Mouse (Mus musculus) limb, embryonic 13.5 days (tissue): ENCODE measurements around the gene Hnf1b. TPM values are rescaled to one million over a fixed set of nuclear protein-coding genes. Genes with fewer than 3 reads are reported as not detected.

Experiments
- ATAC-seq: fragments of 200-750 bp; cut with Nextera tagmentation; 2 replicates; pipeline ENCODE4 v1.8.0; 2017; ENCODE audit warnings: low read depth, moderate number of reproducible peaks, moderate TSS enrichment; ENCODE audit not compliant: low FRiP score
- H3K27ac ChIP-seq: fragments of 300-500 bp; sonication (generic); 2 replicates; pipeline ENCODE4 v1.5.1; 2015; ENCODE audit warnings: inconsistent platforms, mild to moderate bottlenecking, moderate library complexity
- H3K27me3 ChIP-seq: fragments of 300-500 bp; sonication (generic); 2 replicates; pipeline ENCODE4 v1.6.1; 2015; ENCODE audit warnings: mild to moderate bottlenecking, inconsistent platforms
- H3K36me3 ChIP-seq: fragments of 300-500 bp; sonication (generic); 2 replicates; pipeline ENCODE4 v1.6.1; 2015; ENCODE audit warnings: inconsistent platforms, mild to moderate bottlenecking, moderate library complexity
- H3K4me1 ChIP-seq: fragments of 300-500 bp; sonication (generic); 2 replicates; pipeline ENCODE4 v1.6.1; 2015; ENCODE audit warnings: inconsistent platforms
- H3K4me2 ChIP-seq: fragments of 300-500 bp; sonication (generic); replicated peaks from 2 replicates; pipeline ENCODE4 v1.6.1; 2015; ENCODE audit warnings: inconsistent platforms, mild to moderate bottlenecking, moderate library complexity
- H3K4me3 ChIP-seq: fragments of 300-500 bp; sonication (generic); 2 replicates; pipeline ENCODE4 v1.5.1; 2015; ENCODE audit warnings: moderate library complexity, mild to moderate bottlenecking, inconsistent platforms
- H3K9ac ChIP-seq: fragments of 300-500 bp; sonication (generic); 2 replicates; pipeline ENCODE4 v1.6.1; 2015; ENCODE audit warnings: mild to moderate bottlenecking, inconsistent platforms
- H3K9me3 ChIP-seq: fragments of 300-500 bp; sonication (generic); 2 replicates; pipeline ENCODE4 v1.6.1; 2016; ENCODE audit warnings: inconsistent platforms
- whole genome bisulfite sequencing: fragments of 180-500 bp; shearing (Covaris S2); methylation state at CpG from one replicate; pipeline ENCODE4 v1.1.7; 2015; 5-methylcytosine and 5-hydroxymethylcytosine counted together
- polyA plus RNA-seq: library from polyadenylated mRNA; unstranded; fragments of >200 nt; fragmentation: Nextera tagmentation; extraction: Ambion mirVana; gene quantifications from 2 replicates; pipeline ENCODE4 v1.2.1, GENCODE M21; 2015

Hnf1b gene
- polyA plus RNA-seq, 1 experiment from 2014 or later, result not detected

DNA sequence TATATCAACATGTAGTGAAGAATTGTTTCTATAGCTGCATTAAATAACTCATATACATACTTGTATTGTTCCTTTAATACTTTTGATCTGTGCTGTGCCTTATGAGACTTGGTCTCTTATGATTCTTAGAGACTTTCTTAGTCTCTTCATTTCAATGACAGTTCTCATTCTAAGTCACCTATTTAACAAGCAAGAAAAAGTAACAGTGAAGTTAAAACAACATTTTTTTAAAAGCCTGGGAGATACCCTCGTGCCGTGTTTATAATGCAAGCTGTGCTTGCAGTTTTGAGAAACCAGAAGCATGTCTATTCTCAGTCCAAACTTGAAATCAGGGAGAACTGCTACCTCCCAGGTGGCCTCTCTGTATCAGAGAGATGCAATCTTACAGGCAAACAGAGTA, 4.8 kb downstream of the Hnf1b start:
- 4% methylated on average over 2 of the region's 2 CpGs for WGBS
- Histone ChIP-seq H3K36me3 (no peaks in the 10 kb centered on the region), H3K4me2 (no peak overlapping the region), H3K4me1 (peaks cover 37% of the 10 kb centered on the region), H3K27me3 (peaks cover 90% of the 10 kb centered on the region), H3K27ac (no peak overlapping the region), H3K4me3 (no peak overlapping the region), H3K9ac (no peak overlapping the region), H3K9me3 (no peaks in the 10 kb centered on the region)
- no peak for ATAC-seq

DNA sequence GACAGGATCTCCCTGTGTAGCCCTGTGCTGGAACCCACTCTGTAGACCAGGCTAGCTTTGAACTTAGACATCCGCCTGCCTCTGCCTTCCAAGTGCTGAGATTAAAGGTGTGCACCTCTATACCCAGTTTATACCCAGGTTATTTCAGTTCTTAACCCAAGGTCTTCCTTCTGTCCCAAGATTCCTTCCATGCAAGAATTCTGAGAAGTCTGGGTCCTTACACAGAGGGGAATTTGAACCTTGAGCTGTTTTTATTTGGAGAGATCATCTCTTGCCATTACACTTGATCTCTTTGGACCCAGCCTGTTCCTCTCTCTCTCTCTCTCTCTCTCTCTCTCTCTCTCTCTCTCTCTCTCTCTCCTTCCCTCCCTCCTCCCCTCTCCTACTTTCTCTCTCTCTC, 7.4 kb downstream of the Hnf1b start:
- Histone ChIP-seq H3K4me2 (no peak overlapping the region), H3K36me3 (no peaks in the 10 kb centered on the region), H3K4me1 (peaks cover 12% of the 10 kb centered on the region), H3K4me3 (no peak overlapping the region), H3K27me3 (peaks cover 66% of the 10 kb centered on the region), H3K27ac (no peak overlapping the region), H3K9me3 (no peaks in the 10 kb centered on the region), H3K9ac (no peak overlapping the region)
- 75% methylated on average over 1 of the region's 1 CpGs for WGBS
- ATAC-seq, result no peak

DNA sequence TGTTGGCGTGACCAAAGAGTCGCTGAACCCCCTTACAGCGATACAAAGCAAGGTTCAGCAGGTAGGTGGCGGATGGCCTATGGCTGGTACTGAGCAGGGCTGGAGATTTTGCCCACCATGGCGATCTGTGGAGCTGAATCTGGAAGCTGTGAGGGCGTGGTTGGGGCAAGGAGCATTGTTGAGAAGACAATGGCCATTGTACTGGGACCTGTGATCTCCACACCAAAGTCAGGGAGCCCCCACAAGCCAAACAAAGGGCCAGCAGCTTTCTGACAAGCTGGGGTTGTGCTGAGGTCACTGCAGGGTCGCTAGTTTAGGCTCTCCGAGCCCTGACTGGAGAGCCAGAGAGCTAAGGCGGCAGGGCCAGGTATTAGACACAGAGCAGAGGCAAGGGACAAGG, 15.4 kb downstream of the Hnf1b start:
- Histone ChIP-seq H3K4me2 (no peak overlapping the region), H3K4me1 (no peaks in the 10 kb centered on the region), H3K4me3 (no peak overlapping the region), H3K27ac (no peak overlapping the region), H3K9me3 (no peaks in the 10 kb centered on the region), H3K36me3 (no peaks in the 10 kb centered on the region), H3K27me3 (peaks cover 3% of the 10 kb centered on the region; the same call in 1 of the 2 replicates), H3K9ac (no peak overlapping the region)
- no peak for ATAC-seq
- 61% methylated on average over 9 of the region's 9 CpGs for WGBS

DNA sequence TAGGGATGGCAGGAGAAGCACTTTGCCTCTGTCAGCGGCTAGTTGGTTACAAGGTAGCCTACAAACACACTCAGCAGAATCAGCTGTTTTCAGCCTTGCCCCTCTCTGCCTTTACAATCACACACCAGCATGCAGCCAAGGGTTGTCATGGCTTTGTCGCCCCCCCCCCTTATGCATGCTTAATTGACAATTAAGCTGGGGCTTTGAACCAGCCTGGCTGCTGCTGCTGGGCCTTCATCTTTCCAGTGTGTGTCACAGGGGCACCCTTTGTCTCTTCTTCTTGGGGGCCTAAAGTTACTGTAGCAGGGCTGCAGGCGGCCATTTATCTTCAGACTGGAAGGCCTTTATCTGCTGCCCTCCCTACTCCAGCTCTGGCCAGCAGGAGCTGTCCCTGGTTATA, 17.7 kb downstream of the Hnf1b start:
- peaks cover 3% of the 10 kb centered on the region; the same call in 1 of the 2 replicates for H3K27me3 ChIP-seq
- H3K4me1 ChIP-seq, result no peaks in the 10 kb centered on the region
- no peak overlapping the region for H3K9ac ChIP-seq
- 41% methylated on average over 3 of the region's 3 CpGs for WGBS
- H3K36me3 ChIP-seq, result no peaks in the 10 kb centered on the region
- H3K9me3 ChIP-seq, result no peaks in the 10 kb centered on the region
- no peak overlapping the region for H3K4me2 ChIP-seq
- no peak for ATAC-seq
- no peak overlapping the region for H3K4me3 ChIP-seq
- no peak overlapping the region for H3K27ac ChIP-seq

DNA sequence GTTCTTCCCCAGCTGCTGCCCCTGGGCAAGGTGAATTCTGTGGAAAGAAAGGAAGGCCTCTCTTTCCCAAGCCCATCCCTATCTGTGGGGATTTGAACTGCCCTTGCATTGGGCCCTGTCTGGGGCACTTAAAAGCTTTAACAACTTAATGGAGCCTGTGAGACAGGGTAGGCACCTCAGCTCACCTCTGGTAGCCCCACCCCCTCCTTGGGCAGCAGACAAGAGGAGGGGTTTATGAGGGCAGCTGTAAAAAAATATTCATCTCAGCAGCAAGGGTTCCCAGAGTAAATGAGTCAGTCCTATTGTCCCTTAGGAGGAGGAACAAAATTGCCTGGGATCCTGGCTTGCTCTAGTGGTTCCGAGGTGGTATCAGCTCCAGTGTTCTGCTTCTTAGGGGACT, 19.3 kb downstream of the Hnf1b start:
- WGBS, result 25% methylated on average over 1 of the region's 1 CpGs
- Histone ChIP-seq H3K4me2 (no peak overlapping the region), H3K27ac (no peak overlapping the region), H3K9ac (no peak overlapping the region), H3K4me3 (no peak overlapping the region), H3K9me3 (no peaks in the 10 kb centered on the region), H3K4me1 (0 out of 2 replicates have a peak, but pooled peaks cover 4% of the 10 kb centered on the region), H3K27me3 (peaks cover 8% of the 10 kb centered on the region; the same call in 1 of the 2 replicates), H3K36me3 (no peaks in the 10 kb centered on the region)
- ATAC-seq, result no peak

DNA sequence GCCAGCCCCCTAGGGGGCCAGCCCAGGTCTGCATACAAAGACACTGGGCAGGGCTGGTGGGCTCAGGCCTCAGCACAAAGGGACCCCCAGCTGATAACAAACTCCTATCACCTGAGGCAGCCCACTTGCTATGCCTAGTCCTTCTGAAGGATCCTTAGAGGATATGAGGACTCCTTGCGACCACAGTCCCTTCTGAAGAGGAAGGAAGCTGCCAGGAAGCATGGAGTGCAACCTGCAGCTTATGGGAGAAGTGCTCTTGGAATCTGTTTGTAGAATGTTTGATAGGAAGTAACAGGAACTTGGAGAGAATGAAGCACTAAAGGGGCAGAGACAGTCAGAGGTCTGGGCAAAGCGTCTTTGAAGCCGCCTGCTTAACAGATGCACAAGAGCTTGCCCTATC, 19.8 kb downstream of the Hnf1b start:
- 63% methylated on average over 3 of the region's 3 CpGs for WGBS
- H3K36me3 ChIP-seq, result no peaks in the 10 kb centered on the region
- ATAC-seq, result no peak

DNA sequence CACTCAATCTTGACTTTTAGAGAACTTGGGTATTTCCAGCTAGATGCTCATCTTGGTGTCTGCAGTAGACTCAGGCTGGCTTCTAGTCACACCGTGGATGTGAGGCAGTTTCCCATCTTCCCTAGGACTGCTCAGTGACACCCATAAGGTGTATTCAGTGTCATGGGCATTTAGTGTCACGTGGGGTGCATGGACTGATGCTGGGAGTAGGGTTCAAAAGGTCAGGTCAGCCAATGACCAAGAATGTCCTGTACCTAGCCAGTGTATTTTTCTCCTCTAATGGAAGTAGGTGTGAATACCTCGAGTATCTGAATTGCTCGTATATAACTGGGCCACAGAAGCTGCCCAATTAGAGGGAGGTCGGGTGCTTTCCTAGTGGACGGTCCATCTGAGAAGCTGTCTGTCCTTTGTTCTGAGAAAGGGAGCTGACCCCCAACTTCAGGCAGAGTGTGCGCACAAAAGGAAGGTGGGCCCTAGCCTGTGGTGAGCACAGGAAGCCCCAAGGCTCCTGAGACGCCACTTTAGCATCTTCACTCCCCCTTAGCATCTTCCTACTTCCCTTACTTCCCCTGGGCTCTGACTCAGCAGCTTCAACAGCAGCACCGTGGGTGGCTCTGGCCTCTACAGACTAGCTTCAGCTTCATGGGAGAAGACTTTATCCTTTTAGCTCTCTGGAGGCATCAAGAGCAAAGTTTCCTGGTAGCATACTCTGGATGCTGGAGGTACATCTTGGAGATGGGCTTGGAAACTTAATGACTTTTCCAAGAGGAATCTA, 22.1 kb downstream of the Hnf1b start:
- Histone ChIP-seq H3K4me1 (0 out of 2 replicates have a peak, but pooled peaks cover 4% of the 10 kb centered on the region), H3K27ac (no peak overlapping the region)

More for the DNA sequence above, 19.8 kb downstream of the Hnf1b start:
- Histone ChIP-seq H3K27ac (no peak overlapping the region), H3K9ac (no peak overlapping the region), H3K4me3 (no peak overlapping the region), H3K9me3 (no peaks in the 10 kb centered on the region), H3K27me3 (0 out of 2 replicates have a peak, but pooled peaks cover 6% of the 10 kb centered on the region), H3K4me1 (0 out of 2 replicates have a peak, but pooled peaks cover 4% of the 10 kb centered on the region), H3K4me2 (no peak overlapping the region)

DNA sequence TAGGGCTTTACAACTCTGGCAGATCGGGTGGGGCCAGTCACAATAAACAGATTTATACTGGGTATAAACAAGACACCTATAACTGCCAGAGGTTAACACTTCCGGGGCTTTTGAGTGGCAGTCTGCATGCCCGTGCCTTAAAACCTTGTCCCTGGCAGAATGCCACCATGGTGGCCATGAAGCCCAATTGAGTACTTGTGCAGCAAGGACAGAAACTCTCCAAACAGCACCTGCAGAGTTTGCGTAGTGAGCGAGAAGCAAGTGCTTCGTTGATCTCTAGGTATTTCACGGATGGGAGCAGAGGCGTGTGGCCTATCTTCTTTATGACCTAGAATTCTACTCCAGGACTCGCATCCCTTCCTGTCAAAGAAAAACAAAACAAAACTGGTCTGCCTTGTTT, 23.6 kb downstream of the Hnf1b start:
- ATAC-seq, result no peak
- H3K36me3 ChIP-seq, result no peaks in the 10 kb centered on the region
- H3K9ac ChIP-seq, result no peak overlapping the region
- no peak overlapping the region for H3K27ac ChIP-seq
- 36% methylated on average over 9 of the region's 9 CpGs for WGBS
- H3K4me1 ChIP-seq, result 0 out of 2 replicates have a peak, but pooled peaks cover 4% of the 10 kb centered on the region
- H3K27me3 ChIP-seq, result 0 out of 2 replicates have a peak, but pooled peaks cover 10% of the 10 kb centered on the region
- H3K4me2 ChIP-seq, result no peak overlapping the region
- H3K9me3 ChIP-seq, result no peaks in the 10 kb centered on the region
- H3K4me3 ChIP-seq, result no peak overlapping the region

More for the DNA sequence above, 22.1 kb downstream of the Hnf1b start:
- Histone ChIP-seq H3K9ac (no peak overlapping the region), H3K4me2 (no peak overlapping the region), H3K27me3 (0 out of 2 replicates have a peak, but pooled peaks cover 6% of the 10 kb centered on the region), H3K4me3 (no peak overlapping the region), H3K9me3 (no peaks in the 10 kb centered on the region), H3K36me3 (no peaks in the 10 kb centered on the region)
- WGBS, result 68% methylated on average over 9 of the region's 9 CpGs
- ATAC-seq, result no peak

DNA sequence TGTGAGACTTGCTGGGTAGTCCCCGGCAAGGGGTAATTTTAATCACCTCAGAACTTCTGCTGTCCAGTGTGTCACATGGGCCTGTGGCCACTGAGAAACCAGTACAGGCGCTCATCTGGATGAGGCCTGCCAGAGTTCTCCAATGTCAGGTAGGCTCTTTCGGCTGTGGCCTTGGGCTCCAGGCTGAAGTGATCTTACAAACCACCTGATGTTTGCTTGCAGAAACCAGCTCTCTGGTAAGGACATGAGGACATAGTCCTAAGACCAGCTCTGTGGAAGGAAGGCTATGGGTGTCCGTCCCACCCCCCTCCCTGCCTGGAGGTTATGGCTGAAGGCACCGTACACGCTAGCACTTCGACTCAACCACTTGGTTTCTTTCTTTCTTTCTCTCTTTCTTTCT, 26.8 kb downstream of the Hnf1b start:
- Histone ChIP-seq H3K4me3 (no peak overlapping the region), H3K36me3 (no peaks in the 10 kb centered on the region), H3K9ac (no peak overlapping the region), H3K27me3 (0 out of 2 replicates have a peak, but pooled peaks cover 14% of the 10 kb centered on the region), H3K27ac (no peak overlapping the region), H3K4me2 (no peak overlapping the region), H3K4me1 (0 out of 2 replicates have a peak, but pooled peaks cover 4% of the 10 kb centered on the region), H3K9me3 (no peaks in the 10 kb centered on the region)
- WGBS, result 87% methylated on average over 7 of the region's 7 CpGs
- no peak for ATAC-seq

DNA sequence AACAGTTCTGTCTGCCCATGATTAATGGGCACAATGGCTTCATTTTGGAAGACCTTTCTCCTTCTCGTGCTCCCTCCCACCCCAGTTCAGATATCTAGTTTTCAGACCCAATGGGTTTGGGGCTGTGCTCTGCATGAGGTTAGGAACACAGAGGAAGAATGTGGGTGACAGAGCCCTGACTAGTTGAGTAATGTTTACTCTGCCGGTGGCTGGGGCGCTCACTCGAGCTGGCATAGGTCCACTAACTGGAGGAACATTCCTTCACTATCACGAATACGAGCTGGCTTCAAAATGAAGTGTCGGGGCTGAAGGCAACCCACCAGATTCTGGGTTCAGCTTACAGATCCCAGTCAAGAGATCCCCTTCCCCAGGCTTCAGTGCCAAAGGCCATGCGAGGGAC, 27.9 kb downstream of the Hnf1b start:
- Histone ChIP-seq H3K9me3 (no peaks in the 10 kb centered on the region), H3K9ac (no peak overlapping the region), H3K27me3 (0 out of 2 replicates have a peak, but pooled peaks cover 14% of the 10 kb centered on the region), H3K4me1 (0 out of 2 replicates have a peak, but pooled peaks cover 7% of the 10 kb centered on the region), H3K4me3 (no peak overlapping the region), H3K27ac (no peak overlapping the region), H3K4me2 (no peak overlapping the region), H3K36me3 (no peaks in the 10 kb centered on the region)
- 72% methylated on average over 8 of the region's 8 CpGs for WGBS
- ATAC-seq, result no peak

DNA sequence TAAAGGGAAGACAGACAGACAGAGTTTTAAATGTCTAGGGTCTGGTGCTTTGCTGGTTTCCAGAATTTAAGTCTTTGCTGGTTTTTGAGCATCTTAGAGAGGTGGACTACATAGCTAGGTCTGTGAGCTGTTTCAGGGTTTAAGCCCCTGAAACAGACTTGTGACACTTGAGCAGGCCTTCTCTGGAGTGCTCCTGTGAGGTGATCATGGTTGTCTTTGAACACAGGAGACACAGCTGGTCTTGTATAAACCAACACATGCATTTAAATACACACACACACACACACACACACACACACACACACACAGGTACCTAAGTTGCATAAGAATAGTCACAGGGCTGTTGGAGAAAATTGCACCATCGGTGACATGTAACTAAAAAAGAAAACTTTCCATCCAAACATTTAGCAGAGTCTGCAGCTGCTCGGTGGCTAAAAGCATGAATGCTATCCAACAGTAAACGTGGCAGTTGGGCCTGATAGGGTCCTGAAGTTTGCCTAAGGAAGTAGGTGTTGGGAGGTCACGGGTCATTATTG, 28.6 kb downstream of the Hnf1b start:
- Histone ChIP-seq H3K27me3 (0 out of 2 replicates have a peak, but pooled peaks cover 13% of the 10 kb centered on the region), H3K36me3 (no peaks in the 10 kb centered on the region), H3K9ac (no peak overlapping the region), H3K27ac (no peak overlapping the region), H3K4me3 (no peak overlapping the region), H3K9me3 (no peaks in the 10 kb centered on the region), H3K4me2 (no peak overlapping the region), H3K4me1 (0 out of 2 replicates have a peak, but pooled peaks cover 6% of the 10 kb centered on the region)
- no peak for ATAC-seq
- 76% methylated on average over 4 of the region's 4 CpGs for WGBS

DNA sequence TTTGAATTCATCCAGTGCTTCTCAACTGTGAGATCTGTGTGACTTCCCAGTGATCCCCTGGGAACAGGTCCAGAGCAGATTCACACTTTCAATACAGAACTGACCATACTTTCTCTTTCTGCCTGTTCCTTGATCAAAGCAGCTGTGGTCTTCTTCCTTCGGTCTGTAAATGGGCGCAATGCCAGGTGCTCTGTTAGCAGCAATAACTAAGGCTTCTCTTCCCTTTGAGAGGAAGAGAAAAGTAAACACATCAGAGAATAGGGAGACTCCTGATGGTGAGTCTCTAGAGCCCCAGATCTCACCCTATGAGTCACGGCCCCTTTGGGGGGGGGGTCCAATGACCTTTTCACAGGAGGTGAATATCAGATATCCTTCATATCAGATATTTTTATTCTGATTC, 29.3 kb downstream of the Hnf1b start:
- H3K27me3 ChIP-seq, result 0 out of 2 replicates have a peak, but pooled peaks cover 9% of the 10 kb centered on the region
- no peaks in the 10 kb centered on the region for H3K9me3 ChIP-seq
- no peak overlapping the region for H3K9ac ChIP-seq
- no peak overlapping the region for H3K27ac ChIP-seq
- ATAC-seq, result no peak
- no peak overlapping the region for H3K4me2 ChIP-seq
- WGBS, result 65% methylated on average over 3 of the region's 3 CpGs
- no peak overlapping the region for H3K4me3 ChIP-seq
- H3K4me1 ChIP-seq, result 0 out of 2 replicates have a peak, but pooled peaks cover 5% of the 10 kb centered on the region
- H3K36me3 ChIP-seq, result no peaks in the 10 kb centered on the region
